11 mouse cellular contexts compared by ENCODE assay signal in genomic region chr19:23351808-23352491, GRCm38 (mm10).
DNase-seq lines count a peak whose midpoint lies in the region; ATAC-seq and TF ChIP-seq lines count a peak whose summit lies in the region.
"Had no signal": no experiment of that assay in that cellular context is flagged by ENCODE, and none has a peak within 500 bp of the region (broad histone marks: within the 10 kb centered on the region; RNA-seq: fewer than 3 reads in every experiment).

No protein-coding gene starts in this region.

- no peaks in the 10 kb centered on the region for H3K36me3 ChIP-seq in kidney, embryonic 15.5 days
- H3K36me3 ChIP-seq in kidney, postnatal 0 days (ENCODE audit: insufficient read depth, low read length), result no peaks in the 10 kb centered on the region
- H3K36me3 ChIP-seq: embryonic facial prominence, embryonic 12.5 days; hindbrain, embryonic 15.5 days had no signal

- DNase-seq in kidney, adult 9 months, result no peak
- peak; percentile 66 for DNase-seq in fibroblast of lung, adult 2 months (ENCODE audit: low read depth)
- DNase-seq in kidney, postnatal 0 days (ENCODE audit: low spot score), result peak; percentile 87
- no peak for DNase-seq in frontal cortex, postnatal 10 days (ENCODE audit: low spot score in 2 of 2)
- no peak for DNase-seq in thymus, adult 18-20 months
- DNase-seq: right cerebral cortex, adult 18-20 months had no signal

- WGBS in kidney, embryonic 15.5 days, result 49% methylated on average over 13 of the region's 13 CpGs
- 55% methylated on average over 13 of the region's 13 CpGs for WGBS in kidney, postnatal 0 days

- H3K4me2 ChIP-seq in kidney, embryonic 15.5 days, result 0 out of 2 replicates have a peak overlapping the region, but pooled peaks have one; percentile 14
- no peak overlapping the region for H3K4me2 ChIP-seq in kidney, postnatal 0 days (ENCODE audit: low read length)
- H3K4me2 ChIP-seq: embryonic facial prominence, embryonic 12.5 days; hindbrain, embryonic 15.5 days had no signal

- peak; percentile 84 for ATAC-seq in kidney, embryonic 15.5 days (replicated peaks; ENCODE audit: low FRiP score)
- 0 out of 2 replicates have a peak, but pooled peaks have one; percentile 51 for ATAC-seq in kidney, postnatal 0 days (replicated peaks; ENCODE audit: low FRiP score, low read depth)
- ATAC-seq in megakaryocyte progenitor cell, adult 5-6 weeks (replicated peaks; ENCODE audit: poor library complexity), result peak; percentile 41

- H3K9ac ChIP-seq in kidney, embryonic 15.5 days, result no peak overlapping the region
- H3K9ac ChIP-seq in kidney, postnatal 0 days (ENCODE audit: low read depth, low read length), result no peak overlapping the region
- H3K9ac ChIP-seq: embryonic facial prominence, embryonic 12.5 days; hindbrain, embryonic 15.5 days had no signal

- peak overlapping the region; percentile 70; the same call in 1 of the 2 replicates for H3K27ac ChIP-seq in kidney, embryonic 15.5 days
- no peak overlapping the region; the same call in 1 of the 2 replicates for H3K27ac ChIP-seq in kidney, postnatal 0 days
- H3K27ac ChIP-seq: embryonic facial prominence, embryonic 12.5 days; hindbrain, embryonic 15.5 days; left cerebral cortex, adult 2 months had no signal

- peaks cover 29% of the 10 kb centered on the region for H3K4me1 ChIP-seq in kidney, embryonic 15.5 days
- peaks cover 5% of the 10 kb centered on the region; the same call in 1 of the 2 replicates for H3K4me1 ChIP-seq in kidney, postnatal 0 days (replicated peaks; ENCODE audit: insufficient read depth, low read length)
- H3K4me1 ChIP-seq: embryonic facial prominence, embryonic 12.5 days; hindbrain, embryonic 15.5 days had no signal

- no peak for TF ChIP-seq CTCF in kidney, postnatal 0 days (IDR thresholded peaks at IDR 0.05; ENCODE audit: low read depth)

- H3K9me3 ChIP-seq in kidney, embryonic 15.5 days (replicated peaks), result no peaks in the 10 kb centered on the region
- no peaks in the 10 kb centered on the region for H3K9me3 ChIP-seq in kidney, postnatal 0 days (replicated peaks; ENCODE audit: low read length)
- H3K9me3 ChIP-seq: embryonic facial prominence, embryonic 12.5 days; hindbrain, embryonic 15.5 days had no signal

- H3K27me3 ChIP-seq in kidney, embryonic 15.5 days, result no peaks in the 10 kb centered on the region
- H3K27me3 ChIP-seq in kidney, postnatal 0 days (ENCODE audit: insufficient read depth, low read length), result no peaks in the 10 kb centered on the region
- H3K27me3 ChIP-seq: embryonic facial prominence, embryonic 12.5 days; hindbrain, embryonic 15.5 days had no signal

- H3K4me3 ChIP-seq in kidney, embryonic 15.5 days (replicated peaks), result no peak overlapping the region
- no peak overlapping the region for H3K4me3 ChIP-seq in kidney, postnatal 0 days (replicated peaks; ENCODE audit: low read depth, low read length)
- H3K4me3 ChIP-seq: embryonic facial prominence, embryonic 12.5 days; hindbrain, embryonic 15.5 days; left cerebral cortex, adult 2 months had no signal

Comparison
In these comparisons a context has a peak if more than half of its experiments do, and no peak if none do; other contexts are left out.
1. DNase-seq: peak in fibroblast of lung, adult 2 months (single experiment) and kidney, postnatal 0 days (single experiment); none in kidney, adult 9 months (single experiment), frontal cortex, postnatal 10 days (0 of 2) and thymus, adult 18-20 months (0 of 2).
2. Peak in every context shown above with its lines, with median percentiles within 50 percentile points of each other: ATAC-seq.